Mouse (Mus musculus): ENCODE data around the gene Epor. TPM values are rescaled to one million over a fixed set of nuclear protein-coding genes. Genes with fewer than 3 reads are reported as not detected.

Epor gene
- 121 and 135 TPM in 2 replicates for polyA plus RNA-seq (2015; fragmentation: Nextera tagmentation; extraction: Ambion mirVana)

GRCm38 (mm10) chr9:21963417-21963816, at the start of gene Epor:
Gene Epor, minus strand, starts transcription at chr9:21963506.

DNA sequence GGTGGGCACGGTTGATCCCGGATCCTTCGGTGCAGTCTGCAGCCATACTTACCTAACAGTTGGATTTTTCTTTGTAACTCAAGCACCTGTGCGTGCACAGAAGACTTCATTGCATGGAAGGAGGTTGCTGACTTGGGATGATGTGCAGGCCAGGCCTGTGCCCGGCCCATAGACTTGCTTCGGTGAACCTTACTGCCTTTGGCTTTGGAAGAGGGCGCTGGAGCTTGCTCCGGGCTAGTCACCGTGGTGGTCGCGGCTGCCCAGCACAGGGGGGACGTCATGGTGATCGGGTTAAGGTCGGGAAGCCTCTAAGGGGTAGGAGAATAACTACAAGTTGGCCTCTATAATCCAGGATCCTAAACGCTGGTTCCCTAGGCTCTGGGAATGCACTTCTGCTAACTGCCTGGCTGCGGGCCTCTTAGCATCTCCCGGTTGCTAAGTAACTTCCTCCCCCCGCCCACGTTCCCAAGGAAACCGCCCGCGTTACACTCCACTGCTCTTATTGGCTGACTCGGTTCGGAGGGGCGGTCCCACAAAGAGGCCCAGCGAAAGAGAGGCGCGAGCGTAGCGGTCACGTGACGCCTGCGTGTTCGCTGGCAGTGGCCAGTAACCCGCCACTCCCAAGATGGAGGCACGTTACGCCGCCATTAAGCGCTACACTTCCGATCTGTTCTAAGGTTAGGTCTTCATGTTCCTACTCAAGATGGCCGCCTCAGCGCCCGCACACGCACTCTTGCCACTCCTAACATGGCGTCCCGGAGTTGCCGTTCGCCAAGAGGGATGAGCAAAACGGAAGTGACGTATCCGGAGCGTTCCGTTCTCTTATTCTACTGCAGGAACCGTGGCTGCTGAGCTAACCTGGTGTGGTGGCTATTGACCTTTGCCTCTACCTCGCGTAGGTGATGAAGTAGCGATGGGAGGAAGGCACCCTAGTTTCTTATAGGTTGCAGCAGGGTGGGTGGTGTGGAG, 39.2 kb upstream of the Epor start, which contains the start of the genes Ccdc151 and Prkcsh:
Gene Ccdc151 (minus strand): TSS at position 441 of the 969 bp plus-strand sequence.
Gene Prkcsh (plus strand): TSS at position 613 of the 969 bp plus-strand sequence.

GRCm38 (mm10) chr9:21989230-21990110, 26.2 kb upstream of the Epor start, which contains the start of gene Rgl3:
Gene Rgl3, minus strand, starts transcription at chr9:21989446.

DNA sequence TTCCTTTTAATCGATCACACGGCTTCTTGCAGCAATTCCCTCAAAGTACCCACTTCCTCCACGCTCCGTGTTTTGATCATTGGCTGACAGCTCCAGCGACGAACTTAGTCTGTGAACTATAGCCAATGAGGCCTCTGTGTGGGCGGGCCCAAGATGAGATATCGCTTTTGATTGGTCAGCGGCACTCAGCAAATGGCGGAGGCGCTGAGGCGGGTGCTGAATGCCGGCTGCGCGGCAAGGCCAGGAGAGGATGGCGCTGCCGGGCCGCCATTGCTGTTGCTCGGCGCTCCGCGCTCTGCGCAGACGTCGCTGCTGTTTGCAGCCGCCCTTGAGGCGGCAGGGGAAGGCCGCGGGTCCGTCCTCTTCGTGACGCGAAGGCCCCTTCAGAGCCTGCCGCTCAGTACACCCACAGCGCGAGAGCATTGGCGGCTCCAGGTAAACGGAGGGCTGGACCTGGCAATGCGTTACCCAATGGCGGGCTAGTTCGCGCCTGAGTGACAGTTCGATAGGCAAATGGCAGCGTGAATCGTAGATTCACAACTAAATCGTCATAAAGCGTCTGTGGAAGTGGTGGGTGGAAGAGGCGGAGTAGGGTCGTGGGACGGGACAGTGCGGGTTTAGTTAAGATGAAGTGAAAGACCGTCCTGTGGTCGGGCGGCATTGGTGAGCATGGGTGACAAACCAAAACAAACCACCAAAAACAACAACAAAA, 7.6 kb downstream of the Epor start, which contains the start of gene Swsap1:
Gene Swsap1 (plus strand): TSS at position 186 of the 712 bp plus-strand sequence.

DNA sequence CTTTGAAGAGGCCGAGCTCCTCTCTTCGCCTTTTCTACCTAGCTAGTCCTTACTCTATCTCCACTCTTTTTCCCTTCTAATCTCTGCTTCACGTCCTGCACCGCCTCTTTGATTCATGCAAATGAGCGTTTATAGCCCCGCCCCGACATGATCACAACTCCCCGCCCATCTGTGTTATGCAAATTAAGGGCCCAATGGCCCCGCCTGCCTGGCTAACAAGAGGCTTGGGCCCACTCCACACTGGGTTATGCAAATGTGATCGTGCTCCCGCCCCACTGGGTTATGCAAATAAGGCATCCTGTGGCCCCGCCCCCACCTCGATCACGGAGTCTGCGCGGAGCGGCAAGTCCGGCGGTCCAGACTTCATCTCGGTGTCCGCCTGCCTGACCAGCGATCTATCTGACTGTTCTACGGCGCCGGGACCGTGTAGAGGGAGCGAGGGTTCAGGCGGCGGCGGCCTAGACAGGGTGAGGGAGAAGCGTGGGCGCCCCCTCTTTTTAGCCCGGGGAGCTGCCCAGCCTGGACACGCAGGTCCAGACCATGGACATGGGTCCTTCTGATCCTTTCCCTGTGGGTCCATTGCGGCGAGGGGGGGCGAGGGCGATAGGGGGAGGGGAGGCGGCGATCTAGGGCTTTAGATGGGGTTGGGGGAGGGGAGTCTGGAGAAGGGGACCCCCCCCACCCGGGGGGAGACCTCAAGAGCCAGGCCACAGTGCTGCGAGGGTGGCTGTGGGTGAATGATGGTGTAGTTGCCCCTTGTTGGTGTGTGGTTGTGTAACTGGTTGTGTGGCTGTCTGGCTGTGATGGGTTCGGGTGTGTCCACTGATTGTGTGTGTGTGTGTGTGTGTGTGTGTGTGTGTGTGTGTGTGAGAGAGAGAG, 26.4 kb downstream of the Epor start, which contains the start of gene Plppr2:
Gene Plppr2 (plus strand): TSS at position 342 of the 879 bp plus-strand sequence.

DNA sequence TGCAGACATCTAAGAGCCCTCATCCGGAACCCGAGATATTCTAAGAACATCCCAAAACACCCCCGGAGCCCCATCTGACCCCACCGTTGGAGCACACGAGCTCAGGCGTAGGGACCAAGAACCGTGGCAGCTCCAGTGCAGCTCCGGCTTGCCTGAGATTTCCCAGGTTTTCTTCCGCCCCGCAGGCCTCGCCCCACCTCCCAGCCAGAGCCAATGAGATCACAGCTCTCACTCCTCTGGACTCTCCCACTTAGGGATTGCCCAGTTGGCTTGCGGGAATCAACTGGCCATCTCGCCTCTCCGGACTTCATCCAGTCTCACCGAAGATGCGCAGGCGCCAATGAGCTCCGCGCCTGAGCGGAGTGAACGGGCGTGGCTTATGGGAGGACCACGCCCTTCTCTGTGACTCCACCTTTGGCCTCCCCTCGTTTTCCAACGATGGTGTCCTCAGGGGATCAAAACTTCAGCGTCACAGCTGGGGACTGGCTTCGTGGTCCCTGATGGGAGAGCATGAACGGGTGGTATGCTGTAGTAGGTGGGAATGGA, 36.0 kb downstream of the Epor start, which contains the start of the genes Ccdc159 and Tmem205:
Gene Ccdc159 (plus strand): TSS at position 264 of the 546 bp plus-strand sequence.
Gene Tmem205 (minus strand): TSS at position 349 of the 546 bp plus-strand sequence.

DNA sequence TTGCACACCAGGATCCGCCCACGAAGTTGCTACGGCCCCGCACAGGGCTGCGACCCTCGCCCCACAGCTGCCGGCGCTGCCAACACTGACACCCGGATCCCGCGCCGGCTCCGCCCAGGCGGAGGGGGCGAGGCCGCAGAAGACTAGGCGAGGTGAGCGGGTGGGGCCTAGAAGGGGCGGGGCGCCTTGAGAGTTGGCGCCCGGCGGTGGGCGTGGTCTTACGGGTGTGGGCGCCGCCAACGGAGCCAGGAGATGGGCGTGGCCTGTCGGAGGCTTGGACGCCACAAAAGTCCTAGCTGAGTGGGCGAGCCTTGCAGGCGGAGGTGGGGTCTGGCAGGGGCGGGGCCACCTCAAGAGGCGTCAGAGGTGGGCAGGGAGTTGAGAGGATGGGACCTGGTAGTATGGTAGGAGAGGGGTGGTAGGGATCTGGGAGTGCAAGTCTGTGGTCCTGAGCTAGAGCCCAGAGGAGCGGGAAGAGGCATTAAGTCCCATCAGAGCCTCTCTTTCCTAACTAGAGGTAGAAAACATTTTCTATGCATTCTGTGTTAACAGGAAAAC, 45.2 kb downstream of the Epor start, which contains the start of gene Rab3d:
Gene Rab3d (minus strand): TSS at position 158 of the 558 bp plus-strand sequence.

Other genes starting within 250 kb of the Epor start
- 5.2 and 5.3 TPM in 2 replicates for gene Ldlr, start 240.0 kb downstream of the Epor start, polyA plus RNA-seq (2015; fragmentation: Nextera tagmentation; extraction: Ambion mirVana)
- 108 and 118 TPM in 2 replicates for gene Spc24, start 203.2 kb downstream of the Epor start, polyA plus RNA-seq (2015; fragmentation: Nextera tagmentation; extraction: Ambion mirVana)
- gene Kank2, start 164.8 kb downstream of the Epor start, polyA plus RNA-seq (2015; fragmentation: Nextera tagmentation; extraction: Ambion mirVana), result 4.1 and 4.5 TPM in 2 replicates
- gene Angptl8, start 128.0 kb downstream of the Epor start, polyA plus RNA-seq (2015; fragmentation: Nextera tagmentation; extraction: Ambion mirVana), result 0.61 and 0.66 TPM in 2 replicates
- gene Dock6, start 110.9 kb downstream of the Epor start, polyA plus RNA-seq (2015; fragmentation: Nextera tagmentation; extraction: Ambion mirVana), result 9.2 and 13.3 TPM in 2 replicates
- 11.6 and 16.2 TPM in 2 replicates for gene Rab3d, start 45.3 kb downstream of the Epor start, polyA plus RNA-seq (2015; fragmentation: Nextera tagmentation; extraction: Ambion mirVana)
- 0.63 and 0.84 TPM in 2 replicates for gene Ccdc159, start 36.0 kb downstream of the Epor start, polyA plus RNA-seq (2015; fragmentation: Nextera tagmentation; extraction: Ambion mirVana)
- 16.7 and 22.4 TPM in 2 replicates for gene Tmem205, start 36.0 kb downstream of the Epor start, polyA plus RNA-seq (2015; fragmentation: Nextera tagmentation; extraction: Ambion mirVana)
- gene Plppr2, start 26.5 kb downstream of the Epor start, polyA plus RNA-seq (2015; fragmentation: Nextera tagmentation; extraction: Ambion mirVana), result 1.1 and 1.4 TPM in 2 replicates
- 2.3 and 2.8 TPM in 2 replicates for gene Swsap1, start 7.8 kb downstream of the Epor start, polyA plus RNA-seq (2015; fragmentation: Nextera tagmentation; extraction: Ambion mirVana)
- gene Rgl3, start 25.9 kb upstream of the Epor start, polyA plus RNA-seq (2015; fragmentation: Nextera tagmentation; extraction: Ambion mirVana), result 0.96 and 1.5 TPM in 2 replicates
- gene Ccdc151, start 39.1 kb upstream of the Epor start, polyA plus RNA-seq (2015; fragmentation: Nextera tagmentation; extraction: Ambion mirVana), result 0.06 and 0.17 TPM in 2 replicates
- gene Prkcsh, start 39.3 kb upstream of the Epor start, polyA plus RNA-seq (2015; fragmentation: Nextera tagmentation; extraction: Ambion mirVana), result 34.2 and 36.2 TPM in 2 replicates
- gene Elavl3, start 88.5 kb upstream of the Epor start, polyA plus RNA-seq (2015; fragmentation: Nextera tagmentation; extraction: Ambion mirVana), result not detected in 2 replicates
- not detected in 2 replicates for gene Gm49318, start 107.8 kb upstream of the Epor start, polyA plus RNA-seq (2015; fragmentation: Nextera tagmentation; extraction: Ambion mirVana)
- 5.9 and 6.2 TPM in 2 replicates for gene Zfp653, start 107.9 kb upstream of the Epor start, polyA plus RNA-seq (2015; fragmentation: Nextera tagmentation; extraction: Ambion mirVana)
- gene Ecsit, start 121.9 kb upstream of the Epor start, polyA plus RNA-seq (2015; fragmentation: Nextera tagmentation; extraction: Ambion mirVana), result 19.5 and 20.0 TPM in 2 replicates
- 9.1 and 14.5 TPM in 2 replicates for gene Cnn1, start 135.7 kb upstream of the Epor start, polyA plus RNA-seq (2015; fragmentation: Nextera tagmentation; extraction: Ambion mirVana)
- 117 and 126 TPM in 2 replicates for gene Elof1, start 153.7 kb upstream of the Epor start, polyA plus RNA-seq (2015; fragmentation: Nextera tagmentation; extraction: Ambion mirVana)
- gene Acp5, start 172.2 kb upstream of the Epor start, polyA plus RNA-seq (2015; fragmentation: Nextera tagmentation; extraction: Ambion mirVana), result 122 and 146 TPM in 2 replicates
- gene Pigyl, start 193.3 kb upstream of the Epor start, polyA plus RNA-seq (2015; fragmentation: Nextera tagmentation; extraction: Ambion mirVana), result 55.6 and 55.8 TPM in 2 replicates
- 0.07 TPM in 1 of 2 replicates, not detected in the other for gene Zfp872, start 224.6 kb upstream of the Epor start, polyA plus RNA-seq (2015; fragmentation: Nextera tagmentation; extraction: Ambion mirVana)

All from spleen, postnatal 0 days (tissue).